Mouse (Mus musculus) layer of hippocampus, adult 11-12 months (tissue): ENCODE results near the gene Fat3.
A peak's percentile ranks its signal among the peaks of the same experiment; 100 is the strongest.

Experiments used
- DNase-seq: peaks from one replicate; pipeline ENCODE4 v3.0.0; 2022; ENCODE audit warnings: low spot score

The Fat3 gene

GRCm38 (mm10) chr9:15948086-15948485 lies 553.0 kb downstream of the Fat3 start:
- DNase-seq: no peak

DNA sequence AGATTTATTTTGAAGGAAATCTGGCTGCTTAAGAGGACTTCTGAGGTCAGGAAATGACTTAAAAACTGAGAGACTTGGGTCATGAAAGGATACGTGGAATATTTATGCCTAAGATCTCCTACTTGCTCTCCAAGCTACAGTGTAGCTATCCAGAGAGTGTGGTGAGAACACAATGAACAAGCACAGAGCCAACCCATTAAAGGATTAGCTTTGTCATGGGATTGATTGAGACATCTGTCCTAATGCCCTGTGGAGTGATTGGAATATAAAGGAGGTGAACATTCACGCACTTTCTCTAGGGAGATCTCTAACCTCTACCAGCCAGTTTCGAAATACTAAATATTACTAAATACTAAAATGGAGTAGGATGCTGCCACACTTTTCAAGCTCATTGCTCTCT lies 556.9 kb downstream of the Fat3 start:
- no peak for DNase-seq

- DNase-seq: no peak
Measured at GRCm38 (mm10) chr9:15943486-15944153, 557.5 kb downstream of the Fat3 start.

- DNase-seq: no peak
Measured at GRCm38 (mm10) chr9:15941818-15942217, 559.3 kb downstream of the Fat3 start.

DNA sequence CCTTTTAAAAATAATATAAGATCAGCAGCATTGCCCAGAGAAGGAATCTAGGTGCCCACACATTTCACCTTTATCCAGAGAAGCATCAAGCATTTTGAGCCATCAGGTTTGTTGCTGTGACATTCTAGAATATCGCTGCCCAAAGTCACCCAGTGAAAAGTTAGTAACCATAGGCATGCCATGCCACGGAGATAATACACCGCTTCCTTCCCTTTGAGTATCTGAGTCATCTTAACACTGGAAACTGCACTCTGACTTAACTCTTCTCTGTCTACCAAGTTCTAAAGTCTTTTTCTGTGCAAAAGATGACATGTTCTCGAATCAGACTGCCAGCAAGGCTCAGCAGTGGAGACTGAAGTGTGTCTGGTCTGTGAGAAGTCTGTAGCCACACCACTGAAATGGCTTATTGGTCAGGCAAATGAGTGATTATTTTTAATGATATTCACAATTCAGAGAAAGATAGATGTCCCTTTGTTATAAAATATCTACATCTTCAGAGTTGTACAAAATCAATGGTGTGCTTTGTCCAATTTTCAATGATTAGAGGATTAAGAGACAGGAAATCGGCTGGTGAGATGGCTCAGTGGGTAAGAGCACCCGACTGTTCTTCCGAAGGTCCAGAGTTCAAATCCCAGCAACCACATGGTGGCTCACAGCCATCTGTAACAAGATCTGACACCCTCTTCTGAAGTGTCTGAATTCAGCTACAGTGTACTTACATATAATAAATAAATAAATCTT lies 560.0 kb downstream of the Fat3 start:
- DNase-seq: no peak

GRCm38 (mm10) chr9:15939594-15939993 lies 561.5 kb downstream of the Fat3 start:
- peak; percentile 22 for DNase-seq

GRCm38 (mm10) chr9:15937837-15938514 lies 563.1 kb downstream of the Fat3 start:
- DNase-seq: no peak

- DNase-seq: no peak
Measured at GRCm38 (mm10) chr9:15930928-15931443, 570.1 kb downstream of the Fat3 start.

DNA sequence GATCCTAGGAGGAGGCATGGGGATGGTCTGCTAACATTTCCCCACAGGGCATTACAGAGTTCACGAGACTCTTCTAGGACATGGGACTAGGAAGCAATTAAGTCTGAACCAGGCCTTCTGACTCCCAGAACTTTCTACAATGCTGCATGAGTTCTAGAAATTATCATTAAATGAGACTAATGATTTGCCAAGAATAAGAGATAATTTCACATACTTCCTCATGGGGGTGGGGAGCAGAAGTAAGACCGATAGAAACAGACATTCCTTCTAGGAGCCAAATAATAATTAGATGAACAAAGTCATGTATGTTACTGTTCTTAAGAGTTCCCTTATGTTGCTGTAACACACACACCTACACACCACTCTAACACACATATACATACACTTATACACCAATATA lies 572.8 kb downstream of the Fat3 start:
- DNase-seq: no peak

GRCm38 (mm10) chr9:15927378-15928083 lies 573.6 kb downstream of the Fat3 start:
- no peak for DNase-seq

GRCm38 (mm10) chr9:15925237-15925636 lies 575.8 kb downstream of the Fat3 start:
- DNase-seq: no peak

GRCm38 (mm10) chr9:15920271-15920670 lies 580.8 kb downstream of the Fat3 start:
- DNase-seq: no peak

GRCm38 (mm10) chr9:15919373-15920005 lies 581.6 kb downstream of the Fat3 start:
- no peak for DNase-seq

- DNase-seq: no peak
Measured at GRCm38 (mm10) chr9:15916600-15916999, 584.5 kb downstream of the Fat3 start.

DNA sequence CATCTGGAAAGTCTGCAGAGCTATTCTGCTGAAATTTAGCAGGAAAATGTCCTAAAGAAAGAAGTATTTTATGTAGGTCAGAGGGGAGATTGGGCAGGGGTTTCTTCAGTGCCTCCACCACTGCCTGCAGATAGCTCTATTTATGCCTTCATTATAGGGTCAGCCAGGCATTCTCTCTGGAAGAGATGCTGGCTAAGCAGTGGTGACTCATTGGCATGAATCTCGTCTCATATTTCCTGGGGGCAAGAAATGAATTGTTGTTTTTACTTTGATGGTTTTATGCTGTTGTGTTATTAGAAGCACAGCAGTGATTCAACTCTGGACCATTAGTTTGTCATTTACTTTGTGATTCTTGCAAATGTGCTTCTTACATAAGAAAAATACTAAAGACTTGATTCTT lies 588.4 kb downstream of the Fat3 start:
- no peak for DNase-seq

- no peak for DNase-seq
Measured at GRCm38 (mm10) chr9:15909397-15910113, 591.5 kb downstream of the Fat3 start.

GRCm38 (mm10) chr9:15903948-15904750 lies 596.9 kb downstream of the Fat3 start:
- no peak for DNase-seq

DNA sequence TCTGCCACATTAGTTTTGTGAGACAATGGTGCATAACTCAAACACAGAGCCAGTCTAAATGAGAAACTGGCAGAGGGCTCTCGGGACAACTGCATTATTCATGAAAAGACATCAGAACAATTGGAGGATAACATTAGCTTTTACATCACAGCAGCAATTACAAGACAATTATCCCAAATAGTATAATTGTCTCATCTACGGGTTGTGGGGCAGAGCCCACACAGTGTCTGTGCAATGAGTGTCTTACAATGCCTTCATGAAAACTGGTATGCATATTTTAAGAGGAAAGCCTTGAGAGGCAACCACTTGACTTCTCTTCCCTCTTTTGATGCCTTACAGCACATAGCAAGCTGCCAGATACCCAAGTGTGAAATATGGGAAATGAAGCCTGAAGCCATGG lies 603.0 kb downstream of the Fat3 start:
- DNase-seq: no peak

- DNase-seq: no peak
Measured at GRCm38 (mm10) chr9:15886756-15887155, 614.3 kb downstream of the Fat3 start.

DNA sequence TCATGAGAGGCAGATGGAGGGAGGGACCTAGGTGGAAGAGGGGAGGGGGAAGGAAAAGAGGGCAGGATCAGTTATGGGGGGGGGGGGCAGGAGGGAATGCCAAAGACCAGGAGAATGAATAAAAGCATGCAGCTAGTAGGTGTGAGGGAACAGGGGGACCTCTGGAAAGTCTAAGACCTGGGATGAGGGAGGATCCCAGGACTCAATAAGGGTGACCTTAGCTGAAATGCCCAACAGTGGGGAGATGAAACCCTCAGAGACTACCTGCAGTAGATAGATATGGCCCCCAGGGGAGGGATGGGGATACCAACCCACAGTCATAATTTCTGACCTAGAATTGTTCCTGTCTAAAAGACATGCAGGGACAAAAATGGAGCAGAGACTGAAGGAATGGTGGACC lies 620.3 kb downstream of the Fat3 start:
- DNase-seq: no peak
